Mouse (Mus musculus) heart, postnatal 14 days (tissue): ENCODE measurements around the gene Msantd3. TPM values are rescaled to one million over a fixed set of nuclear protein-coding genes. Genes with fewer than 3 reads are reported as not detected.

Experiments
- DNase-seq, 2 experiments: peaks; one replicate each; pipeline ENCODE4 v3.0.0; 2021 to 2022
- intact Hi-C: fragments of 180-260 bp; cut with DNase I; formaldehyde crosslinking; loops from one replicate; pipeline ENCODE4 v1.15.1; 2025
- total RNA-seq, 2 experiments: library from RNA; stranded (reverse); gene quantifications; 2 replicates each; pipeline ENCODE4 v1.2.3; 2021

Msantd3 gene
- total RNA-seq, 2 experiments from 2014 or later: 24.1 to 25.8 TPM

- intact Hi-C loops: no loop called here
- no peak for DNase-seq
Observed at GRCm38 (mm10) chr4:48590862-48591261, 51.1 kb downstream of the Msantd3 start.

GRCm38 (mm10) chr4:48591390-48591789, 51.7 kb downstream of the Msantd3 start:
- intact Hi-C loops: no loop called here
- no peak for DNase-seq

GRCm38 (mm10) chr4:48592328-48592727, 52.6 kb downstream of the Msantd3 start:
- intact Hi-C loops: no loop called here
- peak in 1 of 2 experiments; percentile 7 for DNase-seq

DNA sequence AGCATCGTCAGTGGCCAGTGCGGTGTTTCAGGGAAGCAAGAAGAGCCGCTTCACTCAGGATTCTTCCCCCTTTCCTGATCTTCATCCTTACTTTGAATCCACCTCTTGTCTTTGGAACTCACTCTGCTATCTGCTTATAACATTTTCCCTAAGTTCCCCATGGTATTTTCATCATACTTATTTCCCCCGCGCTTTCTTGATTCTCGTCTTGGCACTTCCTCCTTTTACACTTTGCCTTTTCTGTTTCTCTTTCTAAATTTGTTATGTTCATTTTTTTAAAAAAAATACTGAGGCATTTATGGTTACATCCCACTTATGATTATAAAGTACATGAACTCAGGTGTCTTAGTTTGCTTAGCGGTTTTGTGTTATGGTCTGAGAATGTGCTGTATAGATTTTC, 53.1 kb downstream of the Msantd3 start:
- intact Hi-C loops: no loop called here

GRCm38 (mm10) chr4:48596111-48596510, 56.4 kb downstream of the Msantd3 start:
- no peak for DNase-seq
- intact Hi-C loops: no loop called here

More for the DNA sequence above, 53.1 kb downstream of the Msantd3 start:
- no peak for DNase-seq

- intact Hi-C loops: no loop called here
Observed at GRCm38 (mm10) chr4:48605650-48606049, 65.9 kb downstream of the Msantd3 start.

DNA sequence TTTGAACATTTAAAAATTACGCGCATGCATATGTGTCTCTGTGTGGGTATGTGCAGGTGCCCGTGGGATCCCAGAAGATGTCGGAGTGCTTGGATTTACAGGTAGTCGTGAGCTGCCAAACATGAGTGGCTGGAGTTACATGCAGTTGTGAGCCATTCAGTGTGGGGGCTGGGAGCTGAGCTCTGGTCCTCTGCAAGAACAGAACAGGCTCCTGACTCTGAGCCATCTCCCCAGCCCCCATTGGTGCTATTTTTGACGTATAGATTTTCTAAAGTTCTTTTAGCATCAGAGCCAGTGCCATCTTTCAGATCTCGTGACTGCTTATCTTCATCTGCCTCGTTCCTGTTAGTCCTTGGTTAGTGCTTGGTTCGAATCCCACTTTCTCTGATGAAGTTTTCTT, 69.8 kb downstream of the Msantd3 start:
- intact Hi-C loops: no loop called here
- DNase-seq: no peak

More at GRCm38 (mm10) chr4:48605650-48606049, 65.9 kb downstream of the Msantd3 start:
- DNase-seq: no peak

GRCm38 (mm10) chr4:48610251-48610650, 70.5 kb downstream of the Msantd3 start:
- intact Hi-C loops: no loop called here

More at GRCm38 (mm10) chr4:48610251-48610650, 70.5 kb downstream of the Msantd3 start:
- DNase-seq: no peak

Other genes starting within 250 kb of the Msantd3 start
- gene Tex10, start 66.5 kb upstream of the Msantd3 start, total RNA-seq: 10 to 100 TPM; 10.8 to 11.6 TPM
- gene Tmeff1, start 45.2 kb downstream of the Msantd3 start, total RNA-seq: 10 to 100 TPM; 12.5 to 13.1 TPM
- 10 to 100 TPM; 72.1 to 85.4 TPM for gene Cavin4, start 123.6 kb downstream of the Msantd3 start, total RNA-seq